Mouse (Mus musculus) MEL (cell line): ENCODE measurements at regions not wholly inside any gene's neighbourhood (a gene's known extent, or its start where the extent isn't known, plus 50 kb on each side); places are given as distances from the start of the nearest gene placed in this dataset.

Experiments
- EP300 ChIP-seq, 2 experiments: IDR thresholded peaks; 2 replicates each; pipeline ENCODE4 v1.6.1; 2011; ENCODE audit warnings: improper control_type of control experiment in 2 of 2, low read length in 2 of 2, low read depth in 1 of 2, mild to moderate bottlenecking in 1 of 2
- USF1 ChIP-seq: IDR thresholded peaks from 2 replicates; pipeline ENCODE4 v1.6.1; 2014; ENCODE audit warnings: low read depth, mild to moderate bottlenecking, inconsistent platforms, low read length, improper control_type of control experiment, moderate library complexity

GRCm38 (mm10) chr4:56070664-56071334 is 538.5 kb upstream of the Klf4 start:
- TF ChIP-seq EP300 (IDR thresholded peaks at IDR 0.05; ENCODE audit: low read depth in 1 of 2, low read length in 2 of 2) = no peak
- no peak for TF ChIP-seq USF1
